Mouse (Mus musculus): ENCODE results near the gene Upb1. TPM values are rescaled to one million over a fixed set of nuclear protein-coding genes. Genes with fewer than 3 reads are reported as not detected.

The Upb1 gene
- 0.29 TPM for polyA plus RNA-seq (2017; shearing (Covaris generic))

DNA sequence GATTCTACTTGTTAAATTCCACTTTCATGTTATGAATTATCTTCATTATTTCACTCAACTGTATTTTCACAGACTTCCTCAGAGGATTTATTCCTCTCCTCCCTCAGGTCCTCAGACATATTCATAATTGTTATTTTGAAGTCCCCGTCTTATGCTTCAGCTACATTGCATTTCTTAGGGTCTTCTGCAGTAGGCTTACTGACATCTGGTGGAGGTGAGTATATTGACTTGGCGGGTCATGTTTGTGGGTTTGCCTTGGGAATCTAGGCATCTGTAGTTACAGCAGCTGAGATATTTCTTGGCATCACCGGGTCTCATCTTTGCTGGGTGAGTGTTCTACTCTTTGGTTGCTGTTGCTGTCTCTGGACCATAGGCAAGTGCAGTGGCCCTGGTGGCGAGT is at the start of gene Upb1:
Upb1 (plus strand) TSS at position 158 of the 400 bp plus-strand sequence.

Other genes with a start within 250 kb of the Upb1 start
- 56.2 TPM for gene Specc1l, start 189.0 kb upstream of the Upb1 start, polyA plus RNA-seq (2017; shearing (Covaris generic))
- 35.6 TPM for gene Adora2a, start 84.2 kb upstream of the Upb1 start, polyA plus RNA-seq (2017; shearing (Covaris generic))
- 190 TPM for gene Snrpd3, start 116.4 kb downstream of the Upb1 start, polyA plus RNA-seq (2017; shearing (Covaris generic))
- 39.0 TPM for gene Gucd1, start 116.9 kb downstream of the Upb1 start, polyA plus RNA-seq (2017; shearing (Covaris generic))
- gene Lrrc75b, start 159.2 kb downstream of the Upb1 start, polyA plus RNA-seq (2017; shearing (Covaris generic)): 0.25 TPM
- 1.8 TPM for gene Ggt1, start 160.5 kb downstream of the Upb1 start, polyA plus RNA-seq (2017; shearing (Covaris generic))
- 2.6 TPM for gene Ggt5, start 188.2 kb downstream of the Upb1 start, polyA plus RNA-seq (2017; shearing (Covaris generic))
- gene Susd2, start 242.9 kb downstream of the Upb1 start, polyA plus RNA-seq (2017; shearing (Covaris generic)): 10.2 TPM

All from CD4-positive, CD25-positive, alpha-beta regulatory T cell (primary cell).